Mouse (Mus musculus) ES-E14 (cell line): ENCODE data around the gene Rapgef2. TPM values are rescaled to one million over a fixed set of nuclear protein-coding genes. Genes with fewer than 3 reads are reported as not detected.

Experiments used
- DNase-seq: peaks from one replicate; pipeline ENCODE4 v3.0.0-alpha.2; 2013; ENCODE audit warnings: low read depth, low spot score
- H3K27ac ChIP-seq: 2 replicates; pipeline ENCODE4 v1.5.1; 2012; ENCODE audit warnings: low read depth, mild to moderate bottlenecking, low read length, moderate library complexity, mixed read lengths; ENCODE audit not compliant: poor library complexity, insufficient read depth, severe bottlenecking
- H3K36me3 ChIP-seq: 2 replicates; pipeline ENCODE4 v1.6.1; 2012; ENCODE audit warnings: mild to moderate bottlenecking, low read length, moderate library complexity, mixed read lengths; ENCODE audit not compliant: control insufficient read depth, poor library complexity, insufficient read depth, severe bottlenecking
- H3K4me1 ChIP-seq, 2 experiments: fragments of 150-350 bp in 1 of 2; sonication (generic) in 1 of 2; 2 replicates each; pipeline ENCODE4 v1.6.1; 2012; ENCODE audit warnings: low read length in 2 of 2, mild to moderate bottlenecking in 1 of 2, mixed read lengths in 1 of 2; ENCODE audit not compliant: control insufficient read depth in 2 of 2, insufficient read depth in 2 of 2, poor library complexity in 1 of 2
- H3K4me3 ChIP-seq, 2 experiments: fragments of 150-350 bp in 1 of 2; sonication (generic) in 1 of 2; 2 replicates each; pipeline ENCODE4 v1.5.1; 2012; ENCODE audit warnings: low read length in 2 of 2, low read depth in 1 of 2, mild to moderate bottlenecking in 1 of 2, mixed read lengths in 1 of 2; ENCODE audit not compliant: insufficient read depth in 1 of 2, poor library complexity in 1 of 2, severe bottlenecking in 1 of 2
- H3K9ac ChIP-seq: 2 replicates; pipeline ENCODE4 v1.6.1; 2012; ENCODE audit warnings: low read depth, mild to moderate bottlenecking, low read length, mixed read lengths; ENCODE audit not compliant: poor library complexity, insufficient read depth, severe bottlenecking
- H3K9me3 ChIP-seq: fragments of 150-350 bp; sonication (generic); 2 replicates; pipeline ENCODE4 v1.6.1; 2012; ENCODE audit warnings: low read depth, mild to moderate bottlenecking, low read length; ENCODE audit not compliant: control insufficient read depth, insufficient read depth
- CHD2 ChIP-seq: IDR thresholded peaks from 2 replicates; pipeline ENCODE4 v1.6.1; 2014; ENCODE audit warnings: mild to moderate bottlenecking, low read depth, low read length, inconsistent platforms
- HCFC1 ChIP-seq: IDR thresholded peaks from 2 replicates; pipeline ENCODE4 v1.6.1; 2012; ENCODE audit warnings: low read length, inconsistent platforms, borderline replicate concordance; ENCODE audit not compliant: insufficient read depth
- MAFK ChIP-seq: IDR thresholded peaks from 2 replicates; pipeline ENCODE4 v1.6.1; 2014; ENCODE audit warnings: mild to moderate bottlenecking, low read depth, low read length, inconsistent platforms; ENCODE audit not compliant: insufficient read depth
- ZC3H11A ChIP-seq: IDR thresholded peaks from 2 replicates; pipeline ENCODE4 v1.6.1; 2012; ENCODE audit warnings: low read depth, mild to moderate bottlenecking, inconsistent platforms, low read length, borderline replicate concordance
- ZNF384 ChIP-seq: IDR thresholded peaks from 2 replicates; pipeline ENCODE4 v1.6.1; 2012; ENCODE audit warnings: low read depth, low read length, inconsistent platforms
- in situ Hi-C, 2 experiments: fragments of 600-800 bp; cut with MboI; formaldehyde crosslinking; loops; one replicate each; pipeline ENCODE4 v1.15.1; 2025; ENCODE audit warnings: low sequenced_read_pairs in 2 of 2, inconsistent platforms in 1 of 2; ENCODE audit not compliant: unreplicated experiment in 2 of 2
- total RNA-seq: library from RNA; depleted of rRNA; stranded (reverse); fragments of 300-350 nt; gene quantifications from 2 replicates; pipeline ENCODE4 v1.2.3, GENCODE M21; 2012

Gene Rapgef2
- total RNA-seq, 1 experiment = 12.0 TPM

DNA sequence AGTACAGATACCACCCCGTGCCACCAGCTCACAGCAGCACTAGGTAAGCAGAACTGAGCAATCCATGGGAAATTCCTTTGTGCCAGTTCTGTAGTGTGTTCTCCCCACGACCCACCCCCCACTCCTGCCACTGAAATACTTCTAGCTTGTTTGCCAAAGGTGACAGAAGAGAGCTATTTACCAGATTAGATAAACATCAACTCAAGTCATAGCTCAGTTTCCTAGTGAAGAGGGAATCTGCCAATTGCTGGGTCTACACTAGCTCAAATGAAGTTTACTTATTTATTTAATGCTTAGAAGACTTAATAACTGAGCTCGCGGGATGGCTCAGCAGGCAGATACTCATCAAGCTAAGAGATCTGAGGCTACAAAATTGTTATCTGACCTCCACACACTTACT, 200.0 kb downstream of the Rapgef2 start:
- Histone ChIP-seq H3K9me3 (no peaks in the 10 kb centered on the region), H3K4me3 (no peak overlapping the region), H3K36me3 (peaks cover 7% of the 10 kb centered on the region; the same call in 1 of the 2 replicates), H3K4me1 (no peaks in the 10 kb centered on the region), H3K27ac (no peak overlapping the region), H3K9ac (no peak overlapping the region)
- in situ Hi-C loops = no loop called here
- DNase-seq = no peak
- no peak for TF ChIP-seq ZC3H11A
- no peak for TF ChIP-seq HCFC1
- TF ChIP-seq CHD2 = no peak
- TF ChIP-seq MAFK = no peak
- TF ChIP-seq ZNF384 = no peak

DNA sequence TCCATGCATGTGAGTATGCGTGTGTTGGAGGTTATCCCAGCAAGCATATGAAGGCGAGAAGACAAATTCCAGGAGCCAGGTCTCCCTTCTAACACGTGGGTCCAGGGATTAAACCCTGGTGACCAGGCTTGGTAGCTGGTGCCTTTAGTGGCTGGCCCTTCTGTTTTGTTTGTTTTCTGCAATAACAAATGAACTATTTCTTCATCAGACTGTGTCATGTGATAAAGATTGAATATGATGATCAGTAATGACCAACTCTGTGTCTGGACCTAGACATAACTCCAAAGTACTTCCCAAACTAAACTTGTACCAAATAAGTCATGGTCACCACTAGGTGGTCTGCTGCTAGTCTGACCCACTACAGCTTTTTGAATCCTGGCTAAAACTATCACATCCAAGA, 202.4 kb downstream of the Rapgef2 start:
- TF ChIP-seq CHD2 = no peak
- no peaks in the 10 kb centered on the region for H3K4me1 ChIP-seq
- no peak overlapping the region for H3K9ac ChIP-seq
- no peaks in the 10 kb centered on the region for H3K9me3 ChIP-seq
- no peak overlapping the region for H3K27ac ChIP-seq
- H3K4me3 ChIP-seq = no peak overlapping the region
- no peak for DNase-seq
- peaks cover 12% of the 10 kb centered on the region; the same call in 1 of the 2 replicates for H3K36me3 ChIP-seq
- in situ Hi-C loops = no loop called here

DNA sequence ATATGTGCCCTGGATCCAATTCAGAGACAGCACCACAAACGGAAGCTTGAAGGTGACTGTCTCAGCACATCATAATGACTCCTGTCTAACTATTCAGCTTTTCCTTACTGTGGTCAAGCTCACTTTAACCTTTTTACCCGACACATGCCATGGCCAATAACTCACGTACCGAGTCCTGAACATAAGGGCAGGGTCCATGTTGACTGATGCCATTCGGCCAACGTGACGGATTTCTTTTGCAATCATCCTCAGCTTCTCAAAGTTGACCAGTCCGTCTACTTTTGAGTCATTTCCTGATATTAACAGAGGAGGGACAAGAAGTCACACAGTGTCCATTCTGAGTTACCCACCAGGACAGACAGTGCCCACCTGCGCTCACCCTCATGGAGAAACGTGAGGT, 203.3 kb downstream of the Rapgef2 start:
- Histone ChIP-seq H3K9me3 (no peaks in the 10 kb centered on the region), H3K9ac (no peak overlapping the region), H3K36me3 (peaks cover 12% of the 10 kb centered on the region; the same call in 1 of the 2 replicates), H3K4me1 (no peaks in the 10 kb centered on the region), H3K4me3 (no peak overlapping the region), H3K27ac (no peak overlapping the region)
- DNase-seq = no peak
- TF ChIP-seq ZNF384 = no peak
- TF ChIP-seq CHD2 = no peak
- no peak for TF ChIP-seq HCFC1
- TF ChIP-seq ZC3H11A = no peak
- TF ChIP-seq MAFK = no peak
- in situ Hi-C loops = no loop called here

DNA sequence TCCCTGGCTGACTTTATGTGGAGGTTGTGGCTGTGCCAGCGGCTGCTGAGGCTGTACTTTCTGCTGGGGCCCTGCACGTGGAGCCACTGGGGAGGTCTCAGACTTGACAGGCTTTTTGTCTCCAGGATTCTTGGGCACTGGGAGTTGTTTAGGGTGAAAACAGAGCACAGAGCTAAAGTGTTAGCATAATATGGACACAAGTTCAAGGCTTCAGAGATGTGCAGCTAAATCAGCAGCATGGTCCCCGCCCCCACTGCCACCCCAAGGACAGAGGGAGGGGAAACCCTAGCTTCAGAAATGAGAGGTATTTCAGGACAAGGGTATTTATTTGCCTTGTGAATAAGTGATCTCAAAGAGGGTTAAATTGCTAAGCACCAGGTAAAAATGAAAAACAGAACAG, 207.2 kb downstream of the Rapgef2 start:
- Histone ChIP-seq H3K27ac (no peak overlapping the region), H3K4me3 (no peak overlapping the region), H3K9ac (no peak overlapping the region), H3K36me3 (peaks cover 10% of the 10 kb centered on the region; the same call in 1 of the 2 replicates), H3K9me3 (no peaks in the 10 kb centered on the region), H3K4me1 (no peaks in the 10 kb centered on the region)
- no peak for DNase-seq
- no peak for TF ChIP-seq ZC3H11A
- no peak for TF ChIP-seq CHD2
- no peak for TF ChIP-seq MAFK
- in situ Hi-C loops = no loop called here

DNA sequence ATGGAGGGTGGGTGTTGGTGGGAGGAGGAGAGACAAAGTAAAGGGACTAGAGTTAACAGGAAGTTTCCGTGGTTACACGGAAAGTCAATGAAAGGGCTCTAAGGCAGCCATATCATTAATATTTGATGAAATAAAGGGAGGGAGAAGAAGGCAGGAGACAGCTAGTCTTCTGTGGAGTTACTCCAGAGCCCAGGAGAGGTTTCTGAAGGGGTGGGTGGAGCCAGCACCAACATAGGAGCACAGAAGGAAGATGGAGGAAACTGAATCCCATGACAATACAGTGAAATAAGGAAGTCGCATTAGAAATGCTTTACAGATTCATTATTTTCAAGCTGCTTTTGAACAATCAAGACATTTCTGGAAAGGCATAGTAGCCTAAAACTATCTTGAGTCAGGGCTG, 211.3 kb downstream of the Rapgef2 start:
- Histone ChIP-seq H3K9me3 (no peaks in the 10 kb centered on the region), H3K4me3 (no peak overlapping the region), H3K4me1 (no peaks in the 10 kb centered on the region), H3K27ac (no peak overlapping the region), H3K9ac (no peak overlapping the region), H3K36me3 (peaks cover 2% of the 10 kb centered on the region)
- no peak for DNase-seq
- in situ Hi-C loops = no loop called here
- TF ChIP-seq MAFK = no peak
- no peak for TF ChIP-seq CHD2
- no peak for TF ChIP-seq HCFC1
- TF ChIP-seq ZNF384 = no peak
- TF ChIP-seq ZC3H11A = no peak
